Mouse (Mus musculus): ENCODE measurements around the gene Otud4.
A peak's percentile ranks its signal among the peaks of the same experiment; 100 is the strongest.

Otud4 gene

GRCm38 (mm10) chr8:79639586-79640451 lies at the start of gene Otud4:
Otud4 (plus strand) TSS chr8:79639618.
- peak; percentile 29 for DNase-seq (ENCODE audit: low read depth)

- DNase-seq (ENCODE audit: low read depth), result no peak
Measured at GRCm38 (mm10) chr8:79600962-79601361, 38.5 kb upstream of the Otud4 start.

DNA sequence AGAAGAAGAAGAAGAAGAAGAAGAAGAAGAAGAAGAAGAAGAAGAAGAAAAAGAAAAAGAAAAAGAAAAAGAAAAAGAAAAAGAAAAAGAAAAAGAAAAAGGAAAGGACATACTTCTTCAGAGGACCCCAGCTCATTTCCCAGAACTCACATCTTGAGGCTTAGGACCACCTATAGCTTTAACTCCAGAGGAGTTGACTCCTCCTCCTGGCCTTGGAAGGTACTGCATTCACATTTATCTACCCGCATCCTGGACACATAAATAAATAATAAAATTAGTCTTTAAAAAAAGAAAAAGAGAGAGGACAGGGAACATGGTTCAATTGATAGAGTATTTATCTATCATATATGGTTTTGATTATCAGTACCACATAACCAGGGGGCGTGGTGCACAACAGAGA lies 36.2 kb upstream of the Otud4 start:
- peak; percentile 61 for DNase-seq (ENCODE audit: low read depth)

DNA sequence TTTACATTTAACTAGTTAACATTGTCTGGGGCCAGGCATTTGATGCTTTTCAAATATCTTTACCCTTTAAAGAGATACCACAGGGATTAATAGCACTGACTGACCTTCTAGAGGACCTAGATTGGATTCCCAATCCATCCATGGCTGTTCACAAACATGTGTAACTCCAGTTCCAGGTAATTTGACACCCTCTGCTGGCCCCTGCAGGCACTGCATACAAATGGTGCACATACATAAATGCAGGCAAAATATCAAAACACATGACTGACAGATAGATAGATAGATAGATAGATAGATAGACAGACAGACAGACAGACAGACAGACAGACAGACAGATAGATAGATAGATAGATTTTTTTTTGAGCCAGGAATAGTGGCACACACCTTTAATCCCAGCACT lies 33.2 kb upstream of the Otud4 start:
- peak; percentile 32 for DNase-seq (ENCODE audit: low read depth)

- no peak for DNase-seq (ENCODE audit: low read depth)
Measured at GRCm38 (mm10) chr8:79606751-79607300, 32.6 kb upstream of the Otud4 start.

DNA sequence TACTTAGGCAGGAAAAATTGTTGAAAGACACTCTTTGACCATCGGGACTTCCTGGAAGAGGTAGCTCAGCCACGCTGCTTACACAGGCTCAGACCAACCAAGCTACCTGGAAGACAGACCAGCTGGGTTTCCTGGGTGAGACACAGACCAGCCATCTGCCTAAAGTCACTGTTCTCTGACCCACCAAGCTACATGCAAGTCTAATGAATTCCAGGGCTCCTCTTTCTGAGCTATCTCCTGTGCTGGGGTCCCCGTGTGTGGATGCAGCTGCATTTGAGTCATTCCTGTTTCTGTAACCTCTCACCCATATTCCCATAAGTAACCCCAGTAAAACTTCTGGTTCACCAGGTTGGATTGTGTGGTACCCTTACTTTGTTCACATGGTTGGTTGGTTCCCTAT lies 30.7 kb upstream of the Otud4 start:
- no peak for DNase-seq (ENCODE audit: low read depth)

DNA sequence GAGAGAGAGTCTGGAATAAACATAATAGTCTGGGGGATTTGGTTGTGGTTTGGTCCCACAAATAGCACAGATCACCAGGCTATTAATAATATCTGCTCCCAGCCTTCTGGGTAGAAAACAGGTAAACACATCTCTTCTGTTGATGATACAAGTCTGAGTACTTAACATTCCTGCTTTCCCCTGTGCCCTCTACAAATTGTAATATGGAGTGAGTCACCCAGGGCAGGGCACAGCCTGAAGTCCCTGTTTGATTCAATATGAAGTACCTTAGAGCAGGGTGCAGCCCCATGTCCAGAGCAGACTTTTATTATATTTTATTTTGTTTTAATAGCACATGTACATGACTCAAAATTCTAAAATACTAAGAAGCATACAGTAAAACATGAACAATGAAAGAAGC lies 29.1 kb upstream of the Otud4 start:
- DNase-seq (ENCODE audit: low read depth), result no peak

DNA sequence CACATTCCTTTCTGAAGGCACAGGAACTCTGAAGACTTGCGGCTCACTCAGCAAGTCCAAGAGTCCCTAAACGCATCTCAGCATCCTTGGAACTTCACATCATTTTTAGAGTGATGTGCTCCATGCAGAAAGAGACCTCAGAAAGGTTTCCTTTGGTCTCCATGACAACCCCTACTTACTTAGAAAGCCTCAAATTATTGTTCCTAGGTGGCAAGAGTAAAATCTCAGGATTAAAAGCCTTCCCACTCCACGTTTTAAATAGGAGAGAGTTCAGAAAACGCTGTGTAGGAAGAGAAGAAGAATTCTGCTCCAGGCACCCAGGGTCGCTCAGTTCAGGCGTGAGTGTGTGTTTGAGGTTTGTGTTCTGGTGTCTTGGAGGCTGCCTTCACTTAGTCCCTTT lies 27.1 kb upstream of the Otud4 start:
- DNase-seq (ENCODE audit: low read depth), result no peak

GRCm38 (mm10) chr8:79612965-79613364 lies 26.5 kb upstream of the Otud4 start:
- peak; percentile 87 for DNase-seq (ENCODE audit: low read depth)

DNA sequence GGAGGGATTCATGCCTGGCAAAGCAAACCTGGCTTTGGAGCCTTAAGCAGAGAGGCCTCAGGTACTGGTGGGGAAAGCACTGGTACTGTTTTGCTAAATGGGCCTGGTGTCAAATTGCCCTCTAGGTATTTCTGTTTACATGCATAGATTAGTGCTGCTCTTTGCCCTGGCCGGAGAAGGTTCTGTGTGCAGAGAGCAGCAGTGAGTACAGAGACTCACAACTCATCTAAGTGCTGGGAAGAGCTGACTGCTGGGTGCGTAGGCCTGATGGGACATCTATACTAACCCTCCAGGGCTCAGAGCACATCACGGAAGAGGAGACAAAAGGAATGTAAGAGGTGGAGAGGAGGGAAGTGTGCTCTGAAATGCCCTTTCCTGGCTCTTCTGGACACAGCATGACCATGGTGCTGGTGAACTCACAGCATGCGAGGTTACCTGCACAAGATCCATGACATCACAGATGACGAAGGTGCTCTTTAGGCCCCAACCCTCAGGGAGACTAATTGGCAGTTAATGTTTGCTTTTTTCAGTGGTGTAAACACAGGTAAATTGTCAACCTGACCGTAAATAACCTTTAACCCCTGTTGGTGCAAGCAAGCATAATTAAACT lies 23.6 kb upstream of the Otud4 start:
- no peak for DNase-seq (ENCODE audit: low read depth)

GRCm38 (mm10) chr8:79618906-79619305 lies 20.5 kb upstream of the Otud4 start:
- no peak for DNase-seq (ENCODE audit: low read depth)

DNA sequence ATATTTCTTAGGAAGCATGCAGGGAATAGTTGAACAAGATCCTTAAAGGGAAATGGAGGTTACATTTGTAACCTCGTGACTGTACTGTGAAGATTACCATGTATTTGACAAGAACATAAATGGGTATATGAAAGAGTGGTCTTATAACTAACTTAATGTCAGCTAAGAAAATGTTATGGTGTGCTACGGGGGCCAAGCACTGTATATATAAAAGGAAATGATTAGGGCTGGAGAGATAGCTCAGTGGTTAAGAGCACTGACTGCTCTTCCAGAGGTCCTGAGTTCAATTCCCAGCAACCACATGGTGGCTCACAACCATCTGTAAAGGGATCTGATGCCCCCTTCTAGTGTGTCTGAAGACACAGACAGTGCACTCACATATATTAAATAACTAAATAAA lies 20.1 kb upstream of the Otud4 start:
- no peak for DNase-seq (ENCODE audit: low read depth)

- no peak for DNase-seq (ENCODE audit: low read depth)
Measured at GRCm38 (mm10) chr8:79620000-79620399, 19.4 kb upstream of the Otud4 start.

- no peak for DNase-seq (ENCODE audit: low read depth)
Measured at GRCm38 (mm10) chr8:79620489-79621276, 18.7 kb upstream of the Otud4 start.

DNA sequence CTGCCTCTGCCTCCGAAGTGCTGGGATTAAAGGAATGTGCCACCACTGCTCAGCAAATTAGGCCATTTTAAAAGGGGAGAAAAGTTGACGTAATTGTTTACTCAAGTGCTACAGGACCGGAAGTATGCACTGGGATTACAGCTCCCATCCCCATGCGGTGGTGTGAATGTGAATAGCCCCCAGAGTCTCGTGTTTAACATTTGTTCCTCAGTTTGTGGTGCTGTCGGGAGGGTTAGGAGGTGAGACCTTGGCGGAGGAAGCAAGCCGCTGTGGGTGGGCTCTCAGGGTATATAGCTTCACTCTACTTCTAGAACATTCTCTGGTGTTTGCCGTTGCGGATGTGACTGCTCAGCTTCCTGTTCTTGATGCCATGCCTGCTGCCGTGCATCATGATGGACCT lies 17.1 kb upstream of the Otud4 start:
- no peak for DNase-seq (ENCODE audit: low read depth)

DNA sequence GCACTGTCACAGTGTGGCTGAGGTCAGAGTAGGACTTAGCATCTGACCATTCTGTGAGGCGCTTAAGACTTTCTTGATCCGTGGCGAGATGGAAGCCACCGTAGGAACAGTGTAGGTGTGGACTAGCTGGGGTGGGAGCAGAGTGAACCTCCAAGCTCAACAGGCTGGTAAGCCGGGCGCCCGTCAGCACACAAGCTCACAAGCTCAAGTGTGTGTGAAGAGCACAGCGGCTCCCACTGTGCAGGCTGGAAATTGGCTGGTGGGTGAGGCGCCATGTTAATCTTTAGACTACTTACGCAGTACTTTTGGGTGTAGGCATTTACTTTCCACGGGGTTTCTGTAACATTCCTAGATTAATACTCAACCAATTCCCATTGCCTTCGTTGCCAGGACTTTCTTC lies 16.1 kb upstream of the Otud4 start:
- DNase-seq (ENCODE audit: low read depth), result no peak

GRCm38 (mm10) chr8:79624416-79624815 lies 15.0 kb upstream of the Otud4 start:
- DNase-seq (ENCODE audit: low read depth), result no peak

DNA sequence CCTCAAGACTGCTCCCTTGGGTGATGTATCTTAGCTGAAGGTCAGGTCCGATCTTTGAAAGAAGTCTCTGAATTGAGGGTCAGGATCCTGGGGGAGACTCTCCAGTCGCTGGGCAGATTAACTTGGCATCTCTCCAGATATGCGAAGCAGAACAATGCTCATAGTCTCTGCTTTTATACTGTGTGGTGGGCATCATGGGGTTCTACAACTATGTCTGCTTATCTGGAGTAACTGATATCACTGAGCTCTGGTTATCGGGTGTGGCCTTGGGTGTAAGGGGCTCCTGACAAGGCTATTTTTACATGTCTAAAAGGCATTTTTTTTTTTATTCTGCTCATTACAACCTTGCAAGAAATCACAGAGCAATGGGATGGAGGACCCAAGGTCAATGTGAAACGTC lies 13.2 kb upstream of the Otud4 start:
- DNase-seq (ENCODE audit: low read depth), result no peak

GRCm38 (mm10) chr8:79635491-79635890 lies 3.9 kb upstream of the Otud4 start:
- no peak for DNase-seq (ENCODE audit: low read depth)

- peak; percentile 94 for DNase-seq (ENCODE audit: low read depth)
Measured at GRCm38 (mm10) chr8:79636151-79636550, 3.3 kb upstream of the Otud4 start.

GRCm38 (mm10) chr8:79637237-79637636 lies 2.2 kb upstream of the Otud4 start:
- no peak for DNase-seq (ENCODE audit: low read depth)

DNA sequence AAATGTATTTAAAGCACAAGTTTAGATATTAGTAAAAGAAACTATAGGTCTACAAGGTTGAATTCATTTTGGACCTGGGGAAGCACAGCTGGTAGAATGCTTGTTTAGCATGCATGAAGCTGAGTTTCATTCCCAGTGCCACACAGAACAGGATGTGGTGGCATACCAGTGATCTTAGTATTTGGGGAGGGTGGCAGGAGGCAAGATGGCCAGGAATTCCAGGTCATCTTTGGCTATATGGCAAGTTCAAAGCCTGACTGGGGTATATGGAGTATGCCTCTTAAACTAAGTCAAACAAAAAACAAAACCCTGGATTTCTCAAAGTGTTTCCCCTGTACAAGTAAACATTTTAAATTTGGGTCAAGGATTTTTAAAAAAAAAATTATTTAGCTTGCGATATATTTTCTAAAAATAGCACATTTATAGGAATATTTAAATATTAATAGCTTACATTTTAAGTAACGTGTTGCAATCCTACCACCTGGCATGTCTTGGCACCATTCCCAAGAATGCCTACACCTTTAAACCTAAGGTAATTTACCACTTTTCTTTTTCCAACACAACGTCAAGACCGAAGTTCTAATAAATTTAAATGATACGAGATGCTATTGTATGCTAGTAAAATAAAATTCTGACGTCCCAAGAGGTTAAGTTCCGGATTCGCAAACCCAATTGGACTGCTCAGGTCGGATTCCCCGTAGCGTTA lies 1.3 kb upstream of the Otud4 start:
- DNase-seq (ENCODE audit: low read depth), result peak; percentile 50

All from 416B (cell line).